Mouse (Mus musculus) stomach, embryonic 14.5 days (tissue): ENCODE data around the gene Gm10073. TPM values are rescaled to one million over a fixed set of nuclear protein-coding genes. Genes with fewer than 3 reads are reported as not detected.
"Not testable (repeated sequence)": the region's sequence is repeated elsewhere in the genome, so short reads cannot be mapped to it uniquely, and the experiment has no call there.

Experiments used
- ATAC-seq: fragments of 200-750 bp; cut with Nextera tagmentation; 2 replicates; pipeline ENCODE4 v1.8.0; 2017; ENCODE audit warnings: low read depth, moderate TSS enrichment; ENCODE audit not compliant: insufficient number of reproducible peaks, insufficient read depth, low FRiP score
- H3K27ac ChIP-seq: fragments of 300-500 bp; sonication (generic); 2 replicates; pipeline ENCODE4 v1.5.1; 2014; ENCODE audit warnings: mild to moderate bottlenecking, low read length, moderate library complexity, mixed read lengths
- H3K27me3 ChIP-seq: fragments of 300-500 bp; sonication (generic); 2 replicates; pipeline ENCODE4 v1.6.1; 2014; ENCODE audit warnings: low read length, control low read depth, mixed read lengths; ENCODE audit not compliant: control insufficient read depth, insufficient read depth
- H3K36me3 ChIP-seq: fragments of 300-500 bp; sonication (generic); 2 replicates; pipeline ENCODE4 v1.6.1; 2014; ENCODE audit warnings: mild to moderate bottlenecking, control low read depth, low read length, moderate library complexity, mixed read lengths; ENCODE audit not compliant: control insufficient read depth, insufficient read depth
- H3K4me1 ChIP-seq: fragments of 300-500 bp; sonication (generic); 2 replicates; pipeline ENCODE4 v1.6.1; 2014; ENCODE audit warnings: low read length, control low read depth, mixed read lengths; ENCODE audit not compliant: control insufficient read depth, insufficient read depth
- H3K4me2 ChIP-seq: fragments of 300-500 bp; sonication (generic); replicated peaks from 2 replicates; pipeline ENCODE4 v1.6.1; 2014; ENCODE audit warnings: low read depth, low read length, control low read depth
- H3K4me3 ChIP-seq: fragments of 300-500 bp; sonication (generic); 2 replicates; pipeline ENCODE4 v1.5.1; 2014; ENCODE audit warnings: low read depth, low read length, control low read depth
- H3K9ac ChIP-seq: fragments of 300-500 bp; sonication (generic); replicated peaks from 2 replicates; pipeline ENCODE4 v1.6.1; 2014; ENCODE audit warnings: low read depth, mild to moderate bottlenecking, control low read depth, low read length, moderate library complexity, mixed read lengths
- H3K9me3 ChIP-seq: fragments of 300-500 bp; sonication (generic); 2 replicates; pipeline ENCODE4 v1.6.1; 2016; ENCODE audit warnings: low read depth, low read length, control low read depth; ENCODE audit not compliant: control insufficient read depth
- WGBS: fragments of 180-500 bp; shearing (Covaris S2); extraction: QIAGEN DNeasy Blood & Tissue Kit; methylation state at CpG from one replicate; pipeline ENCODE4 v1.1.7; 2014; 5-methylcytosine and 5-hydroxymethylcytosine counted together
- polyA plus RNA-seq: library from polyadenylated mRNA; unstranded; fragments of >200 nt; fragmentation: Nextera tagmentation; extraction: Ambion mirVana; gene quantifications from 2 replicates; pipeline ENCODE4 v1.2.1, GENCODE M21; 2014

The Gm10073 gene
- polyA plus RNA-seq, 1 experiment from 2014 or later: 10.0 TPM

DNA sequence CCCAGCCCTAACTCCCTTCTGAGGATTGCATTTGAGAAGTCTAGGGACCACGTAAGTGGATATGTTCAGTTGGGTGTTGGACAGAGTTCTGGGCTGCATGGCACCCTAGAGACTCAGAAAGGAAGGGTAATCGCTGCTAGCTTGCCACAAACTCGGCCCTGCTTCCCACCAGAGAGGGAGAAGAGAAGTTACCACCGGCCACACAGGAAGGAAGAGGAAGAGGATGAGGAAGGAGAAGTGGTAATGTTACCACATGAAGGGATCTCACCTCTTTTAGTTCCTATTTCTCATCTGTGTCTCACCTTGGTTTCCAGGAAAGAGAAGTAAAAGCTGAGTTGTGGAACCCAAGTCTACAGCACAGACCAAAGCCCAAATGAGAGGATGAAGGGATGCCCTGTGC, 1.0 kb upstream of the Gm10073 start:
- 82% methylated on average over 4 of the region's 4 CpGs for WGBS
- Histone ChIP-seq H3K4me3 (no peak overlapping the region), H3K9me3 (no peaks in the 10 kb centered on the region), H3K4me1 (no peaks in the 10 kb centered on the region; the same call in 1 of the 2 replicates), H3K27me3 (no peaks in the 10 kb centered on the region), H3K4me2 (no peak overlapping the region), H3K36me3 (no peaks in the 10 kb centered on the region), H3K27ac (no peak overlapping the region), H3K9ac (no peak overlapping the region)
- no peak for ATAC-seq

DNA sequence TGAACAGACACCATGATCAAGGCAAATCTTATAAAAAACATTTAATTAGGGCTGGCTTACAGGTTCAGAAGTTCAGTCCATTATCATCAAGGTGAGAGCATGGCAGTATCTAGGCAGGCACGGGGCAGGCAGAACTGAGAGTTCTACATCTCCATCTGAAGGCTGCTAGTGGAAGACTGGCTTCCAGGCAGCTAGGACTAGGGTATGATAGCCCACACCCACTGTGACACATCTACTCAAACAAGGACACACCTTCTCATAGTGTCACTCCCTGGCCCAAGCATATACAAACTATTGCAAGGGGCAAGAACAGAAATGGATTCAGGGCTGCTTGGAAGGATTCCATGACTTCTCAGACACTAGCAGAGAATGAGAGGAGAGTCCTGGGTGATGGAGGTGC, 1.1 kb downstream of the Gm10073 start:
- not testable (repeated sequence) for H3K9me3 ChIP-seq, H3K4me3 ChIP-seq, H3K36me3 ChIP-seq, ATAC-seq, H3K4me1 ChIP-seq, H3K27me3 ChIP-seq, H3K9ac ChIP-seq, H3K4me2 ChIP-seq
- 67% methylated on average over 1 of the region's 1 CpGs for WGBS
- peak overlapping the region; percentile 11; the same call in 1 of the 2 replicates for H3K27ac ChIP-seq

DNA sequence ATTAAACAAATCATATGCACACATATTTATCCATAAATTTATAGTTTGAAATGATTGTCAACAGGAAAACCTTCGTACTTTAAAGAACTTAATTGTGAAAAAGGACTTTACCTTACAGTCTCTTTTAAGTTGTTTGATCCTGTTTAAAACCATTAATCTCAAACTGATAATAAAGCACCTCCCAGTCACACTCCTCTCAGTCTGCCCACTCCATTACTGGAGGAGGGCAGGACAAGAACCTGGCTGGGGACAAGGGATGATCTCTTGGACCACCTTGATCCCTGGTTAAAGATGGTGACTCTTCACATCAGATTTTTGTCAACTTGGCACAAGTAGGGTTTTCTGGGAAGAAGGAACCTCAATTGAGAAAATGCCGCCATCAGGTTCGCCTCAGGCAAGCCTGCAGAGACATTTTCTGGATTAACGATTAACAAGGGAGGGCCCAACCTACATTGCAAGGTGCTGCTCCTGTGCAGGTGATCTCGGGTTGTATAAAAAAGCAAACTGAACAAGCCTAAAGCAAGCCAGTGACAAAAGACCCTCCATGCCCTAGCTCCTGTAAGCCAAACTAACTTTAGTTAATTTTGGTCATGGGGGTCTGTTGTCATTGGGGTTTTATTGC, 1.6 kb downstream of the Gm10073 start:
- no peaks in the 10 kb centered on the region for H3K36me3 ChIP-seq
- H3K4me2 ChIP-seq: no peak overlapping the region
- H3K4me3 ChIP-seq: no peak overlapping the region
- H3K9me3 ChIP-seq: no peaks in the 10 kb centered on the region
- no peak overlapping the region for H3K9ac ChIP-seq
- ATAC-seq: no peak
- H3K4me1 ChIP-seq: no peaks in the 10 kb centered on the region
- WGBS: 63% methylated on average over 5 of the region's 5 CpGs
- H3K27me3 ChIP-seq: no peaks in the 10 kb centered on the region
- peak overlapping the region; percentile 11; the same call in 1 of the 2 replicates for H3K27ac ChIP-seq

DNA sequence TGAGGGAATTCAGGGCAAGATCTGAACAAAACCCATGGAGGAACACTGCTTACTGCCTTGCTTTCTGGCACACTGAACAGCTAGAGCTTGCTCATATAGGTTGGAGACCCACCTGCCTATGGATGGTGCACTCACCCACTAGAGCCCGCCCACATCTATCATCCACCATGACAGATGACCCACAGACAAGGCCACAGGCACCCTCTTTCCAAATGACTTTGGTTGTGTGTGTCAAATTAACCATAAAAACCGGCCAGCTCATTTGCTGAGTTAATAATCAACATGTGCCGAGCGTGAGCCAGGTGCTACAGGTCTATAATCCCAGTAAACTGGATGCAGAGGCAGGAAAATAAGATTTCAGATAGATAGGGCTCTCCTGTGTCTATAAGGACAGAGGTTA, 2.9 kb downstream of the Gm10073 start:
- Histone ChIP-seq H3K4me3 (no peak overlapping the region), H3K9ac (no peak overlapping the region), H3K27ac (peak overlapping the region; percentile 11; the same call in 1 of the 2 replicates), H3K36me3 (no peaks in the 10 kb centered on the region), H3K9me3 (no peaks in the 10 kb centered on the region), H3K27me3 (no peaks in the 10 kb centered on the region), H3K4me2 (no peak overlapping the region), H3K4me1 (no peaks in the 10 kb centered on the region)
- 67% methylated on average over 4 of the region's 4 CpGs for WGBS
- ATAC-seq: 0 out of 2 replicates have a peak, but pooled peaks have one; percentile 43

DNA sequence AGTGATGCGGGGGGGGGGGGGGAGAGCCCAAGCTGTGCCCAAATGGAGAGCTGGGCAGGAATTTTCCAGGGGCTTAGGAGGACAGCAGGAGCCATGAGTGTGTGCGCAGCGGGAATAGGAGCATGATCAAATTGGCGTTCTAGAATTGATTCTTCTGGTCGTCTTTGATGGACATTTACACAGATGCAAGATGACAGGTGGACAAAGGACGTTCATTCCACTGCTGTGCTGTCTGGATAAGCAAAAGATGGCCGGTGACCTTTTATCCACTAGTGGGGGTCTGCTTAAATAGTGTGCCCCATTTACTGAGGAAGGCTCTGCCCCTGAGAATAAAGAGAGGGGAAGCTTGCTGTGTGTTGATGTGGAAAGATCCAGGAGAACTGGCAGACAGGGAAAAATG, 4.3 kb downstream of the Gm10073 start:
- ATAC-seq: no peak
- no peaks in the 10 kb centered on the region for H3K36me3 ChIP-seq
- H3K27me3 ChIP-seq: no peaks in the 10 kb centered on the region
- H3K4me3 ChIP-seq: no peak overlapping the region
- H3K4me2 ChIP-seq: no peak overlapping the region
- no peak overlapping the region for H3K9ac ChIP-seq
- no peak overlapping the region for H3K27ac ChIP-seq
- 74% methylated on average over 6 of the region's 7 CpGs for WGBS
- H3K4me1 ChIP-seq: no peaks in the 10 kb centered on the region
- no peaks in the 10 kb centered on the region for H3K9me3 ChIP-seq

DNA sequence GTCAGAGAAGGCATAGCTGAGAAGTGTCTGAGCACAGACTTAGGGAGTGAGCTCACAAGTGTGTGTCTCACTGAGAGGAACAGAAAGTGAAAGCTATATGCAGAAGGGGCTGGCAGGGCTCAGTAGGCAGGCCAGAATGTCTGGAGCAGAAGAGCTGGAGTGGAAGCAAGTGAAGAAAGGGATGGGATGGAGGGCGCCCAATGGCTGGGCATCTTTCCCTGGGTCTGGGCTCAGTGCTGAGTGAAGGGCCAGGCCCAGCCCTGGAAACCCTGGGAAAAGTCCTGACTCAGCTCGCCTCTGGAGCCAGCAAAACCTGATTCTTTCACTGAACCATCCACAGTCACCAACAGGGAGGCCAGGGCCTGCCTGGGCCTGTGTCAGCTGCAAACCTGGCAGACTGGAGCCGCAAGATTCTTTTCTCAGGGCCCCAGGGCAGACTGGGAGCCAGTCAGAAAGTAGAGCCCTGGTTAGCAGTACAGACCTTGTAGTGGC, 9.5 kb downstream of the Gm10073 start:
- Histone ChIP-seq H3K4me1 (no peaks in the 10 kb centered on the region), H3K36me3 (no peaks in the 10 kb centered on the region), H3K4me3 (no peak overlapping the region), H3K4me2 (no peak overlapping the region), H3K9ac (no peak overlapping the region), H3K27me3 (no peaks in the 10 kb centered on the region), H3K9me3 (no peaks in the 10 kb centered on the region), H3K27ac (peak overlapping the region; percentile 79; the same call in 1 of the 2 replicates)
- 62% methylated on average over 3 of the region's 3 CpGs for WGBS
- peak; percentile 78; the same call in 1 of the 2 replicates for ATAC-seq

DNA sequence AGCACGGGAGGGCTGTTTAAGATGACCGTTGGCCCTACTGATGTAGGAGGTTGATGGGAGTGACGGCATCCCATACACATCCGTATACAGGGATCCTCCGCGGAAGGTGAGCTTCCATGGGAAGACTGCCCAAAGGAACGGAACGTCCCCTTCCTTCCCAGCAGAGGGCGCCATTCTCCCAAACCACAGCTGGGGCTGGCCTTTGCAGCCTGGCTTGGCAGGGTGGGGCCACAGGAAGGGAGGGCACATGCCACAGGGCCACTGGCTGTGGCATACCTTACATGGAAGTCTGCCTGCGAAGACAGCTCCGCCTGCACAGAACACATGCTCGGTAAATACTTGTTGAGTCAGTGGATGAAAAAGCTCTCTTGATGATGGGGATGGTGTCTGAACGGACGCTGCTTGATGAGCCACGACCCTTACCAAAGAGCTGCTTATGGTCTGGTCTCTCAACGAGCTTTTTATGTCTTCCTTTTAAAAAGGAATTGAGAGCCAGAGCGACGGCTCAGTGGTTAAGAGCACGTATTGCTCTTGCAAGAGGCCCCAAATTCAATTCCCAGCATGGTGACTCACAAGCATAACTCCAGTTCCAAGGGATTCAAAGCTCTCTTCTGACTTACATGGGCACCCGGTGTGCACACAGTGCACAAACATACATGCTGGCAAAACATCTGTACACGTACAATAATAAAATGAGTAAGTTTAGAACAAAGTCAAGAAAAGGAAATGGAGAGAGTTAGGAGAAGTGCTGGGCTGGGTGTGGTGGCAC, 12.0 kb downstream of the Gm10073 start:
- Histone ChIP-seq H3K4me2 (no peak overlapping the region), H3K27ac (no peak overlapping the region), H3K9ac (no peak overlapping the region), H3K36me3 (no peaks in the 10 kb centered on the region), H3K9me3 (no peaks in the 10 kb centered on the region), H3K4me1 (no peaks in the 10 kb centered on the region), H3K27me3 (no peaks in the 10 kb centered on the region), H3K4me3 (no peak overlapping the region)
- peak; percentile 71 for ATAC-seq
- WGBS: 23% methylated on average over 21 of the region's 21 CpGs

DNA sequence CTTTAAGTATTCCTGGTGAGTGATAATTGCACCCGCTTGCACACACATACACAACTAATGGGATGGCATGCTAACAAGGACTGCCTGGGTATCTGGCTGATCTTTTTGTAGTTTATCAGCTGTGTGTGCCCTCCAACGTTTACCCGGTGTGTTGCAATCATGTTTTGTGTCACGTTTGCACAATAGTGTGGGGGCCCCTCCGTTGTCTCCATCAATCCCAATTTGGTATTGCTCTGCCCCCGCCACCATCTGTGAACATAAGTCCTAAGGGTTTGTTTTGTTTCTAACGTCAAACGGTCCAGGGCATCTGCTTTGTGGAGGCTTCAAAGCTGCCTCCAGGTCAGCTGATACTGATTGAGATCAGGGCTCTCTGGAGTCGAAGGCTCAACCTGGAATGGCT, 13.4 kb downstream of the Gm10073 start:
- H3K9ac ChIP-seq: no peak overlapping the region
- 0 out of 2 replicates have a peak, but pooled peaks cover 5% of the 10 kb centered on the region for H3K36me3 ChIP-seq
- ATAC-seq: no peak
- 50% methylated on average over 9 of the region's 9 CpGs for WGBS
- no peak overlapping the region for H3K4me2 ChIP-seq
- H3K27me3 ChIP-seq: no peaks in the 10 kb centered on the region
- no peak overlapping the region for H3K27ac ChIP-seq
- H3K4me3 ChIP-seq: no peak overlapping the region
- no peaks in the 10 kb centered on the region for H3K9me3 ChIP-seq
- no peaks in the 10 kb centered on the region for H3K4me1 ChIP-seq
